Comparison of ENCODE assay signal across 29 mouse cellular contexts in the genomic region with DNA sequence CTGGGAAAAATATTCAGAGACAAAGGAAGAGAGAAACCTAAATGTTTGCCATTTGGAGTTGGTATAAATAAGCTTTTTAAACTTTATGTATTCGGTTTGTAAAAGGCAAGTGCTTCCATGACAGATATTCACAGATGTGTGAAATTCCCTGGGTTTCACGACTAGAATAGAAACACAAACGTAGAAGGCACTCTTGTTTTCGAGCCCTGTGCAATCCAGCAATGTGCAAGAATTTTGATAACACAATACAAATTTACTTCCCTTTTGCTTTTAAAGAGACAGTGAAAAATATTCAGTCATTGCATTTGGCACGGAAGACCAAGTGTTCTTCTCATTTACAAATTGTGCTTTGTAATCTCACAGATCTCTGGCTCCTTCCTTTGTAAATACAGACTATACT.
A peak's percentile ranks its signal among the peaks of the same experiment; 100 is the strongest.
DNase-seq lines count a peak whose midpoint lies in the region; ATAC-seq and TF ChIP-seq lines count a peak whose summit lies in the region.
"Had no signal": no experiment of that assay in that cellular context is flagged by ENCODE, and none has a peak within 500 bp of the region (broad histone marks: within the 10 kb centered on the region; RNA-seq: fewer than 3 reads in every experiment).

No protein-coding gene starts in this region.

- no peaks in the 10 kb centered on the region for H3K27me3 ChIP-seq in hindbrain, embryonic 15.5 days
- no peaks in the 10 kb centered on the region for H3K27me3 ChIP-seq in hindbrain, embryonic 10.5 days (ENCODE audit: insufficient read depth, poor library complexity, severe bottlenecking)
- no peaks in the 10 kb centered on the region for H3K27me3 ChIP-seq in MEL (ENCODE audit: control insufficient read depth in 1 of 2, insufficient read depth in 2 of 2, low read length in 2 of 2)
- no peaks in the 10 kb centered on the region for H3K27me3 ChIP-seq in midbrain, embryonic 16.5 days (ENCODE audit: control insufficient read depth, insufficient read depth, low read depth, low read length)
- H3K27me3 ChIP-seq in kidney, embryonic 16.5 days (ENCODE audit: insufficient read depth, low read length) = no peaks in the 10 kb centered on the region
- H3K27me3 ChIP-seq: CH12.LX; heart, embryonic 13.5 days; kidney, embryonic 15.5 days; megakaryocyte, embryonic 14.5 days; midbrain, embryonic 13.5 days had no signal

- H3K4me1 ChIP-seq in hindbrain, embryonic 15.5 days (replicated peaks) = peaks cover 13% of the 10 kb centered on the region
- no peaks in the 10 kb centered on the region for H3K4me1 ChIP-seq in hindbrain, embryonic 10.5 days (replicated peaks)
- H3K4me1 ChIP-seq in MEL (ENCODE audit: control insufficient read depth in 1 of 2, insufficient read depth in 2 of 2, low read length in 2 of 2) = peaks cover 19 to 40% of the 10 kb centered on the region in 2 experiments
- H3K4me1 ChIP-seq in midbrain, embryonic 16.5 days (ENCODE audit: control insufficient read depth, insufficient read depth, low read length) = peaks cover 7% of the 10 kb centered on the region; the same call in 1 of the 2 replicates
- H3K4me1 ChIP-seq in kidney, embryonic 16.5 days (ENCODE audit: insufficient read depth, low read length) = no peaks in the 10 kb centered on the region

- no peak for ATAC-seq in hindbrain, embryonic 15.5 days (ENCODE audit: low FRiP score, low read depth)
- peak; percentile 38 to 46; a peak in 1 of 4 replicates for ATAC-seq in hematopoietic stem cell, adult 5-6 weeks (replicated peaks in 1 of 2; ENCODE audit: insufficient read depth in 1 of 2, low FRiP score in 2 of 2, low TSS enrichment in 1 of 2, low read depth in 1 of 2, poor library complexity in 2 of 2, severe bottlenecking in 2 of 2)
- no peak for ATAC-seq in midbrain, embryonic 16.5 days
- ATAC-seq in kidney, embryonic 16.5 days (ENCODE audit: low FRiP score, low TSS enrichment) = no peak

- no peak overlapping the region for H3K9ac ChIP-seq in hindbrain, embryonic 15.5 days
- H3K9ac ChIP-seq in MEL (ENCODE audit: control insufficient read depth, low read depth, low read length, poor library complexity, severe bottlenecking) = peak overlapping the region; percentile 43
- no peak overlapping the region for H3K9ac ChIP-seq in midbrain, embryonic 16.5 days (ENCODE audit: low read depth, low read length)
- H3K9ac ChIP-seq in kidney, embryonic 16.5 days (replicated peaks; ENCODE audit: low read length) = no peak overlapping the region
- H3K9ac ChIP-seq: heart, embryonic 13.5 days; kidney, embryonic 15.5 days; liver, embryonic 14.5 days; midbrain, embryonic 13.5 days had no signal

- no peak for TF ChIP-seq POLR2A in MEL (IDR thresholded peaks at IDR 0.05; ENCODE audit: control insufficient read depth in 1 of 2, insufficient read depth in 1 of 2, low read depth in 1 of 2, low read length in 2 of 2, poor library complexity in 1 of 2)

- H3K27ac ChIP-seq in hindbrain, embryonic 15.5 days (replicated peaks) = 0 out of 2 replicates have a peak overlapping the region, but pooled peaks have one; percentile 20
- H3K27ac ChIP-seq in hindbrain, embryonic 10.5 days = no peak overlapping the region
- H3K27ac ChIP-seq in MEL (ENCODE audit: control insufficient read depth, low read depth, low read length) = peak overlapping the region; percentile 77
- no peak overlapping the region for H3K27ac ChIP-seq in midbrain, embryonic 16.5 days (ENCODE audit: low read length)
- no peak overlapping the region for H3K27ac ChIP-seq in kidney, embryonic 16.5 days (ENCODE audit: low read length)
- H3K27ac ChIP-seq: heart, embryonic 13.5 days; kidney, embryonic 15.5 days; layer of hippocampus, adult 2 months; liver, embryonic 14.5 days; midbrain, embryonic 13.5 days; stomach, postnatal 0 days had no signal

- TF ChIP-seq EP300 in MEL (IDR thresholded peaks at IDR 0.05; ENCODE audit: low read depth in 1 of 2, low read length in 2 of 2) = peak; percentile 78 to 83

- no peak for DNase-seq in hindbrain, embryonic 10.5 days (ENCODE audit: low spot score)
- peak; percentile 10 for DNase-seq in 416B (ENCODE audit: low read depth)
- DNase-seq in MEL (ENCODE audit: low read depth, low spot score) = peak; percentile 82
- DNase-seq: adrenal gland, postnatal 25 days; cerebellum, adult 18-20 months; cerebellum, postnatal 10 days; gastrocnemius, postnatal 36 days; heart, postnatal 14 days; kidney, adult 18-20 months; kidney, postnatal 36 days; left cerebral cortex, postnatal 4 days; lung, adult 2 months; lung, postnatal 14 days; right cerebral cortex, postnatal 4 days; thymus, adult 2 months; thymus, postnatal 36 days had no signal

- no peaks in the 10 kb centered on the region for H3K79me2 ChIP-seq in MEL (ENCODE audit: control insufficient read depth, insufficient read depth, low read length, poor library complexity)

- TF ChIP-seq RAD21 in MEL (IDR thresholded peaks at IDR 0.05; ENCODE audit: low read depth, low read length) = no peak

- H3K36me3 ChIP-seq in hindbrain, embryonic 15.5 days = peaks cover 2% of the 10 kb centered on the region; the same call in 1 of the 2 replicates
- no peaks in the 10 kb centered on the region for H3K36me3 ChIP-seq in hindbrain, embryonic 10.5 days
- peaks cover 0 to 49% of the 10 kb centered on the region in 2 experiments; a peak in 2 of 4 replicates for H3K36me3 ChIP-seq in MEL (ENCODE audit: control insufficient read depth in 1 of 2, insufficient read depth in 2 of 2, low read length in 2 of 2)
- H3K36me3 ChIP-seq in midbrain, embryonic 16.5 days (ENCODE audit: control insufficient read depth, insufficient read depth, low read length) = no peaks in the 10 kb centered on the region
- H3K36me3 ChIP-seq in kidney, embryonic 16.5 days (ENCODE audit: insufficient read depth, low read length) = no peaks in the 10 kb centered on the region
- H3K36me3 ChIP-seq: heart, embryonic 13.5 days; kidney, embryonic 15.5 days; midbrain, embryonic 13.5 days had no signal

- H3K9me3 ChIP-seq in hindbrain, embryonic 15.5 days = no peaks in the 10 kb centered on the region
- H3K9me3 ChIP-seq in hindbrain, embryonic 10.5 days = no peaks in the 10 kb centered on the region
- H3K9me3 ChIP-seq in MEL (replicated peaks; ENCODE audit: insufficient read depth, low read length) = no peaks in the 10 kb centered on the region
- no peaks in the 10 kb centered on the region for H3K9me3 ChIP-seq in midbrain, embryonic 16.5 days (replicated peaks; ENCODE audit: control insufficient read depth, low read length, poor library complexity, severe bottlenecking)
- no peaks in the 10 kb centered on the region for H3K9me3 ChIP-seq in kidney, embryonic 16.5 days (ENCODE audit: low read length)
- H3K9me3 ChIP-seq: heart, embryonic 13.5 days; kidney, embryonic 15.5 days; megakaryocyte, embryonic 14.5 days; midbrain, embryonic 13.5 days had no signal

- 59% methylated on average over 5 of the region's 5 CpGs for WGBS in hindbrain, embryonic 15.5 days
- WGBS in hindbrain, embryonic 10.5 days = 86% methylated on average over 5 of the region's 5 CpGs
- 74% methylated on average over 5 of the region's 5 CpGs for WGBS in midbrain, embryonic 16.5 days
- WGBS in kidney, embryonic 16.5 days = 55% methylated on average over 5 of the region's 5 CpGs

- no peak overlapping the region for H3K4me2 ChIP-seq in hindbrain, embryonic 15.5 days
- H3K4me2 ChIP-seq in midbrain, embryonic 16.5 days (ENCODE audit: low read length) = no peak overlapping the region
- H3K4me2 ChIP-seq in kidney, embryonic 16.5 days (replicated peaks; ENCODE audit: low read depth, low read length) = no peak overlapping the region
- H3K4me2 ChIP-seq: heart, embryonic 13.5 days; kidney, embryonic 15.5 days; midbrain, embryonic 13.5 days had no signal

- no peak overlapping the region for H3K4me3 ChIP-seq in hindbrain, embryonic 15.5 days
- H3K4me3 ChIP-seq in hindbrain, embryonic 10.5 days = no peak overlapping the region
- H3K4me3 ChIP-seq in MEL (ENCODE audit: control insufficient read depth in 1 of 2, insufficient read depth in 1 of 2, low read depth in 2 of 2, low read length in 2 of 2) = peak overlapping the region; percentile 30 to 42
- no peak overlapping the region for H3K4me3 ChIP-seq in midbrain, embryonic 16.5 days (ENCODE audit: low read depth, low read length)
- H3K4me3 ChIP-seq in kidney, embryonic 16.5 days (ENCODE audit: low read length) = no peak overlapping the region
- H3K4me3 ChIP-seq: erythroblast, embryonic 14.5 days; heart, embryonic 13.5 days; kidney, embryonic 15.5 days; layer of hippocampus, adult 2 months; megakaryocyte, embryonic 14.5 days; midbrain, embryonic 13.5 days had no signal

- no peak for TF ChIP-seq CTCF in MEL (IDR thresholded peaks at IDR 0.05 in 2 of 3, conservative IDR thresholded peaks at IDR 0.05 in 1 of 3; ENCODE audit: control insufficient read depth in 1 of 3, insufficient read depth in 1 of 3, low read depth in 2 of 3, low read length in 3 of 3, poor library complexity in 1 of 3, severe bottlenecking in 1 of 3)

TF ChIP-seq in MEL, 35 proteins besides CTCF, POLR2A, EP300 and RAD21 (continues in another document):
- TF ChIP-seq MAFK (IDR thresholded peaks at IDR 0.05; ENCODE audit: borderline replicate concordance, low read depth, low read length) (no peak), CHD2 (IDR thresholded peaks at IDR 0.05; ENCODE audit: low read length) (no peak), GABPA (IDR thresholded peaks at IDR 0.05; ENCODE audit: low read depth, low read length) (no peak), ZMIZ1 (IDR thresholded peaks at IDR 0.05; ENCODE audit: low read depth, low read length) (no peak), E2F4 (IDR thresholded peaks at IDR 0.05; ENCODE audit: borderline replicate concordance, low read depth, low read length) (no peak), USF2 (IDR thresholded peaks at IDR 0.05; ENCODE audit: borderline replicate concordance in 1 of 2, insufficient read depth in 1 of 2, low read depth in 1 of 2, low read length in 2 of 2) (no peak), MAZ (IDR thresholded peaks at IDR 0.05; ENCODE audit: low read depth, low read length) (no peak), CHD1 (IDR thresholded peaks at IDR 0.05; ENCODE audit: low read depth, low read length) (no peak), ZNF384 (IDR thresholded peaks at IDR 0.05; ENCODE audit: low read depth, low read length) (no peak), USF1 (IDR thresholded peaks at IDR 0.05; ENCODE audit: low read depth, low read length) (no peak), HCFC1 (IDR thresholded peaks at IDR 0.05; ENCODE audit: low read depth, low read length) (peak; percentile 62; the same call in 1 of the 2 replicates), POLR2AphosphoS5 (IDR thresholded peaks at IDR 0.05; ENCODE audit: borderline replicate concordance, low read depth, low read length) (no peak), KAT2A (conservative IDR thresholded peaks at IDR 0.05; ENCODE audit: low read depth, low read length) (no peak), TCF12 (IDR thresholded peaks at IDR 0.05; ENCODE audit: low read depth, low read length) (peak; percentile 79), BHLHE40 (IDR thresholded peaks at IDR 0.05; ENCODE audit: borderline replicate concordance, low read depth, low read length) (no peak), MXI1 (IDR thresholded peaks at IDR 0.05; ENCODE audit: low read depth, low read length) (peak; percentile 78), MYC (IDR thresholded peaks at IDR 0.05; ENCODE audit: low read depth, low read length) (0 out of 2 replicates have a peak, but pooled peaks have one; percentile 58)

Comparison
In these comparisons a context has a peak if more than half of its experiments do, and no peak if none do; other contexts are left out.
1. H3K27ac ChIP-seq: peak in hindbrain, embryonic 15.5 days (single experiment) and MEL (single experiment); none in hindbrain, embryonic 10.5 days (single experiment), midbrain, embryonic 16.5 days (single experiment) and kidney, embryonic 16.5 days (single experiment).
2. ATAC-seq: peak in hematopoietic stem cell, adult 5-6 weeks (2 of 2); none in hindbrain, embryonic 15.5 days (single experiment), midbrain, embryonic 16.5 days (single experiment) and kidney, embryonic 16.5 days (single experiment).
3. H3K4me3 ChIP-seq: peak in MEL (2 of 2); none in hindbrain, embryonic 15.5 days (single experiment), hindbrain, embryonic 10.5 days (single experiment), midbrain, embryonic 16.5 days (single experiment) and kidney, embryonic 16.5 days (single experiment).